Mouse (Mus musculus): ENCODE data around the gene Klhl6.

Gene Klhl6

DNA sequence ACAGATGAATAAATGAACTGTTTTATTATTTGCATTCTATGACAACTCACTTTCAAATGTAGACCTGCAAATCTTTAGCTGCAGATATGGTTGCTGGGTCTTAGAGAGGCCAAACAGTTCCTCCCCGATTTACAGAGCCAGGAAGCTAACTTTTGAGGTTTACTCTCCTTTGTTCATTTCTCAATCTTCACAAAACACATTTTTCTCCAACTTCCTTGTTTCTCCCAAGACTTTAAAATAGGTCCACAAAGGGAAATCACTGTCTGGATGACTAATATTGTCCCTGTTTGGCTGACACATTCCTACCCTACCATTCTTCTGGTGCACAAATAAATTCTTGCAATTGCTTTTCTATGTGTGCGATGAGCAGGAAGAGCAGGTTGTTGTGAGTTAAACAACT lies 3.1 kb downstream of the Klhl6 start:
- TF ChIP-seq CTCF (conservative IDR thresholded peaks at IDR 0.05; ENCODE audit: low read length) (no peak), POU5F1 (IDR thresholded peaks at IDR 0.05; ENCODE audit: borderline replicate concordance, low read length) (no peak), NANOG (IDR thresholded peaks at IDR 0.05; ENCODE audit: borderline replicate concordance, low read length) (no peak)
- peaks cover 3% of the 10 kb centered on the region; the same call in 1 of the 2 replicates for H3K4me1 ChIP-seq (replicated peaks; ENCODE audit: low read depth, low read length)
- H3K4me3 ChIP-seq (replicated peaks; ENCODE audit: low read length), result no peak overlapping the region
- H3K27me3 ChIP-seq (ENCODE audit: insufficient read depth, low read length), result no peaks in the 10 kb centered on the region
- H3K36me3 ChIP-seq (ENCODE audit: insufficient read depth, low read length), result no peaks in the 10 kb centered on the region
- no peaks in the 10 kb centered on the region for H3K9me3 ChIP-seq (ENCODE audit: low read length)

DNA sequence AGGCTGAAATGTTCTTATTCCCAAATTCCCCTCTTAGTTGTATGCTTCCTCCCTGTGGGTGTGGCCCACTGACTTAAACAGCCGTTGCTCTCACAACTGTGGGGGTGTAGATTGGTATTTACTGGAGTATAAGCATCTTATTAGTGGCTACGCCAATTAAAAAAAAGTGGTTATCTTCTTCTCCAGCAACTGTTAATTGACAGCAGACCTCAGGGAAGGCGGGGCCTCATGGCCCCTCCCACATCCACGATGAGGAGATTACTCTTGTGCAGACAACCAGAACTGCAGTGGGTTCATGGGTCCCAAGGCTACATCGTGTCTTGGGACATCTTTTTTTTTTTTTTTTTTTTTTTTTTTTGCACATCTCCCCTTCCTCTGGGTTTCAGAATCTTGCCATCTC lies 5.6 kb downstream of the Klhl6 start:
- TF ChIP-seq POU5F1 (IDR thresholded peaks at IDR 0.05; ENCODE audit: borderline replicate concordance, low read length), result no peak
- no peak for TF ChIP-seq NANOG (IDR thresholded peaks at IDR 0.05; ENCODE audit: borderline replicate concordance, low read length)
- TF ChIP-seq CTCF (conservative IDR thresholded peaks at IDR 0.05; ENCODE audit: low read length), result no peak
- Histone ChIP-seq H3K4me3 (replicated peaks; ENCODE audit: low read length) (no peak overlapping the region), H3K36me3 (ENCODE audit: insufficient read depth, low read length) (no peaks in the 10 kb centered on the region), H3K27me3 (ENCODE audit: insufficient read depth, low read length) (no peaks in the 10 kb centered on the region), H3K4me1 (replicated peaks; ENCODE audit: low read depth, low read length) (peaks cover 3% of the 10 kb centered on the region; the same call in 1 of the 2 replicates), H3K9me3 (ENCODE audit: low read length) (no peaks in the 10 kb centered on the region)

DNA sequence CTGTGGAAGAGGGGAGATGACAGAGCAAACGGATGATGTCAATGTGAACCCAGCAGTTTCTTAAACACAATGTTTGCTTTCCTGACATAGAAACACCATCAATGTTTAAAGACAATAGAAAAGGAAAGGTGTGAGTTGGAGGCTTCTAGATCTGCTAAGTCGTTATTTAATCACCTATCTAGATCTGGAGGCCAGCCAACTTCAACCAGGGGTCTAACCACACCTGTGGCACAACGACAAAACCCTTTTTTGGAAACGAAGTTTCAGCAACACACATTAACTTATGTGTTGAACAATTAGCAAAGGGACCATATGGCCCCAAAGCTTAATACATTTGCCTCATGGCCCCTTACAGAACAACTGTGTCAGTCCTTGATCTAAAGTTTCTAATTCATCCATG lies 6.0 kb downstream of the Klhl6 start:
- Histone ChIP-seq H3K4me3 (replicated peaks; ENCODE audit: low read length) (no peak overlapping the region), H3K4me1 (replicated peaks; ENCODE audit: low read depth, low read length) (peaks cover 3% of the 10 kb centered on the region; the same call in 1 of the 2 replicates), H3K9me3 (ENCODE audit: low read length) (no peaks in the 10 kb centered on the region), H3K36me3 (ENCODE audit: insufficient read depth, low read length) (no peaks in the 10 kb centered on the region), H3K27me3 (ENCODE audit: insufficient read depth, low read length) (no peaks in the 10 kb centered on the region)
- TF ChIP-seq NANOG (IDR thresholded peaks at IDR 0.05; ENCODE audit: borderline replicate concordance, low read length) (no peak), CTCF (conservative IDR thresholded peaks at IDR 0.05; ENCODE audit: low read length) (no peak), POU5F1 (IDR thresholded peaks at IDR 0.05; ENCODE audit: borderline replicate concordance, low read length) (no peak)

DNA sequence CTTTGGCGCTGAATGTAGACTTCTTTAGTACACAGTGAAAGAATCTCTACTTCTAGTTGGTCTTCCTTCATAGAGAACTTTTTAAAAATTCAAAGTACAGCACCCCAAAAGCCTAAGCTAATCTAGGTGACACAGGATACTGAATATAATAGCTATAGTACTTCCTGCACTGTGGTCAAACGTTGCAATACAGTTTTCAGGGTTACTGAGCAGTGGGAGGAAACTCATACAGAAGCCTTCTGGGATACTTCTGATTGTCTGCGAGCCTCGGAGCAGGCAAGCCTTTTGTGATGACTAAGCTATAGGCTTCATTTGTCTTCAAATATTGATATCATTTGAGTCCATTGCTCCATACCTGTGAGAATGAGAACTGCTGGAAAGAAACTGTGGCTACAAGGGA lies 7.4 kb downstream of the Klhl6 start:
- TF ChIP-seq POU5F1 (IDR thresholded peaks at IDR 0.05; ENCODE audit: borderline replicate concordance, low read length) (no peak), NANOG (IDR thresholded peaks at IDR 0.05; ENCODE audit: borderline replicate concordance, low read length) (no peak), CTCF (conservative IDR thresholded peaks at IDR 0.05; ENCODE audit: low read length) (no peak)
- H3K36me3 ChIP-seq (ENCODE audit: insufficient read depth, low read length), result no peaks in the 10 kb centered on the region
- no peaks in the 10 kb centered on the region for H3K9me3 ChIP-seq (ENCODE audit: low read length)
- no peaks in the 10 kb centered on the region for H3K27me3 ChIP-seq (ENCODE audit: insufficient read depth, low read length)
- H3K4me1 ChIP-seq (replicated peaks; ENCODE audit: low read depth, low read length), result peaks cover 3% of the 10 kb centered on the region; the same call in 1 of the 2 replicates
- no peak overlapping the region for H3K4me3 ChIP-seq (replicated peaks; ENCODE audit: low read length)

DNA sequence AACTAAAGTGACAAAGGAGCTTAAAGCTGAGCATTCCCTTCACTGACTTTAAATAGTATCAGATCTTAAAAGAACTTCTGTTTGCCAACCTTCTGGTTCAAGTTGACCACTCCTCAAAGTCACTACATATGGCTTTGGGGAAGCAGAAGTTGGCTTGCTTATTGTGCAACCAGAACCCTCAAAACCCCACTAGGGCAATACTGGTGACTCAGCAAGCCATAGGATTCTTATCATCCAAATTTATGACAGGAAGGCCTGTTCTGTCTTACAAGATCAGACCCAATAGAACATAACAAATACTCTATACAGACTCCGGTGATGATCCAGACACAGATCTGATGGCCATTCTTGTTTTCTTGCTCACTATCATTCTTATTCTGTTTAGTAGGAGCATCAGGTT lies 9.4 kb downstream of the Klhl6 start:
- H3K4me1 ChIP-seq (replicated peaks; ENCODE audit: low read depth, low read length), result peaks cover 3% of the 10 kb centered on the region; the same call in 1 of the 2 replicates
- no peaks in the 10 kb centered on the region for H3K9me3 ChIP-seq (ENCODE audit: low read length)
- no peak overlapping the region for H3K4me3 ChIP-seq (replicated peaks; ENCODE audit: low read length)
- H3K36me3 ChIP-seq (ENCODE audit: insufficient read depth, low read length), result no peaks in the 10 kb centered on the region
- TF ChIP-seq CTCF (conservative IDR thresholded peaks at IDR 0.05; ENCODE audit: low read length), result no peak
- TF ChIP-seq NANOG (IDR thresholded peaks at IDR 0.05; ENCODE audit: borderline replicate concordance, low read length), result no peak
- TF ChIP-seq POU5F1 (IDR thresholded peaks at IDR 0.05; ENCODE audit: borderline replicate concordance, low read length), result no peak
- H3K27me3 ChIP-seq (ENCODE audit: insufficient read depth, low read length), result no peaks in the 10 kb centered on the region

DNA sequence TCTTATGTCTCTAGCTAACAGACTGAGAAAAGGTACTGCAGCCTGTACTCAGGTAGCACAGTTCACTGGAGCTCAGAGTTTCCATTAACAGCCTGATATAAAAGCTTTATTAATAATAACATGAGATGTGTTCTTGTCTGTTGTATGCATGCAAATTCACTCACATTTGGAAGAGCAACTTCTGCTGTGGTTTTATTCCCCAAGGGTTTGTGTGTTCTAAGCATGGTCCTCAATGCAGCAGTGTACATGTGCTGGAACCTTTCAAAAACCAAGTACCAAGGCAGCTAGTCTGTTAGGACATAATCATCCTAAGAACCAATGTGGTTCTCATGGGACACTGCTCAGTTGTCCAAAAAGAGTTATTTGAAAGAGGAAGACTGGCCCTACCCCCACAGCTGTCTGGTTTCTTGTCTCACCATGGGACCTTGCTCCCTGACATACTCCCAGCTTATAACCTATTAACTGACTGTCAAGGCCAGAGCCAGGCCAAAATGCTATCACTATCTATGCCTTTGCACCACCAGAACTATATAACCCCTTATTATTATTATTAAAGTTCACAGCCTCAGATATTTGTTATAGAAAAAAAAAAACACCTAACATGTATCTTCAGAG lies 10.0 kb downstream of the Klhl6 start:
- TF ChIP-seq POU5F1 (IDR thresholded peaks at IDR 0.05; ENCODE audit: borderline replicate concordance, low read length) (no peak), NANOG (IDR thresholded peaks at IDR 0.05; ENCODE audit: borderline replicate concordance, low read length) (no peak), CTCF (conservative IDR thresholded peaks at IDR 0.05; ENCODE audit: low read length) (no peak)
- Histone ChIP-seq H3K4me1 (replicated peaks; ENCODE audit: low read depth, low read length) (peaks cover 3% of the 10 kb centered on the region; the same call in 1 of the 2 replicates), H3K4me3 (replicated peaks; ENCODE audit: low read length) (no peak overlapping the region), H3K27me3 (ENCODE audit: insufficient read depth, low read length) (no peaks in the 10 kb centered on the region), H3K36me3 (ENCODE audit: insufficient read depth, low read length) (no peaks in the 10 kb centered on the region), H3K9me3 (ENCODE audit: low read length) (no peaks in the 10 kb centered on the region)

DNA sequence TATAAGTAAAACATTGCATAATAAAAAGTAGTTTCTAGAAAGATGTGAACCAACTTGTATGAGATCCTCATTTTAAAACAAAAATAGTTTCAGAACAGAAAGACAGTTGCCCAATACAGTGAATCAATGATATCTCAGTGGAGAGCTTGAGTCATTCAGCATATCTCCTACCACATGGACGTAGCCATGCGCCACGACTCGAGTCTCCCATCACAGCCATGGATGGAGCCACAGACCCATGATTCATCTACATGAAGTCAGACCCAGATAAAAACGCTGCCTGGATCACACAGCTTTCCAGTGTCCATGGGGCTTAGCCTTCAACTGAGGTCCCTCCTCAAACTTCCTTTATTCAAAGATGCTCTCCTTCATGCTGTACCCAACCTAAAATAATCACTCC lies 13.3 kb downstream of the Klhl6 start:
- Histone ChIP-seq H3K27me3 (ENCODE audit: insufficient read depth, low read length) (no peaks in the 10 kb centered on the region), H3K9me3 (ENCODE audit: low read length) (no peaks in the 10 kb centered on the region), H3K36me3 (ENCODE audit: insufficient read depth, low read length) (no peaks in the 10 kb centered on the region), H3K4me3 (replicated peaks; ENCODE audit: low read length) (no peak overlapping the region), H3K4me1 (replicated peaks; ENCODE audit: low read depth, low read length) (no peaks in the 10 kb centered on the region)
- TF ChIP-seq NANOG (IDR thresholded peaks at IDR 0.05; ENCODE audit: borderline replicate concordance, low read length) (no peak), POU5F1 (IDR thresholded peaks at IDR 0.05; ENCODE audit: borderline replicate concordance, low read length) (no peak), CTCF (conservative IDR thresholded peaks at IDR 0.05; ENCODE audit: low read length) (no peak)

DNA sequence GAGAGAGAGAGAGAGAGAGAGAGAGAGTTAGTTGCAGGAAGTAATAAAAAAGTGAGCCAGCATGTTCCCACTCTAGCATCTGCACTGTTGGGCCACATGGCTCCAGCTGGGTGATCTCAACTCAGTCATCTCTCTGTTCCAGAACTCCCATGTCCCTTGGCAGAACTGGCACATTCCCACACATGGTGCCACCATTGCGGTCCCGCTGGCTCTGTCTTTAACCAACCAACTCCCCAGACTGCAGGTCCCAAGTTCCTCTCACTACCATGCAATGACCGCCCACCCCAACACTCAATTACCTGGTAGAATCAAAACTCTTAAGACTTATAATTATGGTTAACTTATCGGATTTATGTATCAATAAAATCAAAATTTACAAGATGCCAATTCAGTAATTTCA lies 14.2 kb downstream of the Klhl6 start:
- no peaks in the 10 kb centered on the region for H3K4me1 ChIP-seq (replicated peaks; ENCODE audit: low read depth, low read length)
- no peaks in the 10 kb centered on the region for H3K9me3 ChIP-seq (ENCODE audit: low read length)
- no peak overlapping the region for H3K4me3 ChIP-seq (replicated peaks; ENCODE audit: low read length)
- H3K27me3 ChIP-seq (ENCODE audit: insufficient read depth, low read length), result no peaks in the 10 kb centered on the region
- no peaks in the 10 kb centered on the region for H3K36me3 ChIP-seq (ENCODE audit: insufficient read depth, low read length)
- TF ChIP-seq CTCF (conservative IDR thresholded peaks at IDR 0.05; ENCODE audit: low read length), result no peak
- TF ChIP-seq NANOG (IDR thresholded peaks at IDR 0.05; ENCODE audit: borderline replicate concordance, low read length), result no peak
- no peak for TF ChIP-seq POU5F1 (IDR thresholded peaks at IDR 0.05; ENCODE audit: borderline replicate concordance, low read length)

DNA sequence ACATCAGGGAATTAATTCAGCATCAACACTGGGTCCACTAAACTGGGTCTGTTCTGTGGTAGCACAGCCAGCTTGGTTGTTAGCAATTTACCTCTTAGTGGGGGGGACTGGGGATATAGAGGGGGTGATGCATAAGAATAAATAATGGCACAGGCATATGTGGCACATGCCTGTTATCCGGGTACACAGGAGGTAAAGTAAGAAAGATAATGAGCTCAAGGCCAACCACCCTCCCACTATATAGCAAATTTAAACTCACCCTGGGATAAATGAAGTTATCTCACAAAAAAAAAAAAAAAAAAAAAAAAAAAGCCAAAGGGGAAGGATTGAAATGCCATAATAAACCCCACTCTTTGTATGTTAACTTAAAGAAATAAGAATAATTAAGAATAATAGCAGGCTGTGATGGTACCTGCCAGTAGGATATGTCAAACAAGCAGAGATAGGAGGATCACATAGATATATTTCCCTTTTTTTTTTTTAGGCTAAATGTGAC lies 14.9 kb downstream of the Klhl6 start:
- no peaks in the 10 kb centered on the region for H3K4me1 ChIP-seq (replicated peaks; ENCODE audit: low read depth, low read length)
- no peaks in the 10 kb centered on the region for H3K36me3 ChIP-seq (ENCODE audit: insufficient read depth, low read length)
- no peak overlapping the region for H3K4me3 ChIP-seq (replicated peaks; ENCODE audit: low read length)
- no peaks in the 10 kb centered on the region for H3K27me3 ChIP-seq (ENCODE audit: insufficient read depth, low read length)
- no peaks in the 10 kb centered on the region for H3K9me3 ChIP-seq (ENCODE audit: low read length)
- TF ChIP-seq POU5F1 (IDR thresholded peaks at IDR 0.05; ENCODE audit: borderline replicate concordance, low read length) (no peak), NANOG (IDR thresholded peaks at IDR 0.05; ENCODE audit: borderline replicate concordance, low read length) (no peak), CTCF (conservative IDR thresholded peaks at IDR 0.05; ENCODE audit: low read length) (no peak)

Measured in E14TG2a.4 (cell line).